Mouse (Mus musculus) heart, postnatal 0 days (tissue): ENCODE results near the gene Pik3ap1. TPM values are rescaled to one million over a fixed set of nuclear protein-coding genes. Genes with fewer than 3 reads are reported as not detected.

ENCODE experiments used
- ATAC-seq: fragments of 200-750 bp; cut with Nextera tagmentation; 2 replicates; pipeline ENCODE4 v1.8.0; 2017; ENCODE audit warnings: low read depth, moderate number of reproducible peaks, moderate library complexity; ENCODE audit not compliant: insufficient read depth
- DNase-seq: peaks from one replicate; pipeline ENCODE4 v3.0.0-alpha.2; 2016; ENCODE audit warnings: low spot score
- H3K27ac ChIP-seq: fragments of 300-500 bp; sonication (generic); 2 replicates; pipeline ENCODE4 v1.5.1; 2014; ENCODE audit warnings: low read depth, mild to moderate bottlenecking
- H3K27me3 ChIP-seq: fragments of 300-500 bp; sonication (generic); 2 replicates; pipeline ENCODE4 v1.6.1; 2014; ENCODE audit warnings: low read length, mixed read lengths; ENCODE audit not compliant: control insufficient read depth, insufficient read depth
- H3K36me3 ChIP-seq: fragments of 300-500 bp; sonication (generic); replicated peaks from 2 replicates; pipeline ENCODE4 v1.6.1; 2014; ENCODE audit warnings: low read length, mixed read lengths; ENCODE audit not compliant: control insufficient read depth, insufficient read depth
- H3K4me1 ChIP-seq: fragments of 300-500 bp; sonication (generic); 2 replicates; pipeline ENCODE4 v1.6.1; 2014; ENCODE audit warnings: antibody characterized with exemption; ENCODE audit not compliant: control insufficient read depth, insufficient read depth
- H3K4me2 ChIP-seq: fragments of 300-500 bp; sonication (generic); 2 replicates; pipeline ENCODE4 v1.6.1; 2014; ENCODE audit warnings: low read depth, mild to moderate bottlenecking, low read length, moderate library complexity
- H3K4me3 ChIP-seq: fragments of 300-500 bp; sonication (generic); 2 replicates; pipeline ENCODE4 v1.5.1; 2014; ENCODE audit warnings: low read depth, low read length
- H3K9ac ChIP-seq: fragments of 300-500 bp; sonication (generic); replicated peaks from 2 replicates; pipeline ENCODE4 v1.6.1; 2014; ENCODE audit warnings: low read depth, low read length, mixed read lengths
- H3K9me3 ChIP-seq: fragments of 300-500 bp; sonication (generic); replicated peaks from 2 replicates; pipeline ENCODE4 v1.6.1; 2016; ENCODE audit warnings: low read length; ENCODE audit not compliant: control insufficient read depth
- CTCF ChIP-seq: IDR thresholded peaks from 2 replicates; pipeline ENCODE4 v1.5.1; 2016; ENCODE audit warnings: antibody characterized with exemption, control low read depth, low read depth
- EP300 ChIP-seq: IDR thresholded peaks from 2 replicates; pipeline ENCODE4 v1.6.1; 2016; ENCODE audit warnings: antibody characterized with exemption, low read depth
- WGBS: fragments of 180-500 bp; shearing (Covaris S2); extraction: QIAGEN DNeasy Blood & Tissue Kit; methylation state at CpG from one replicate; pipeline ENCODE4 v1.1.7; 2014; 5-methylcytosine and 5-hydroxymethylcytosine counted together
- polyA plus RNA-seq: library from polyadenylated mRNA; unstranded; fragments of >200 nt; fragmentation: Nextera tagmentation; extraction: Ambion mirVana; gene quantifications from 2 replicates; pipeline ENCODE4 v1.2.1, GENCODE M21; 2015
- total RNA-seq: library from RNA; depleted of rRNA; stranded (reverse); fragments of >200 nt; gene quantifications from 2 replicates; pipeline ENCODE4 v1.2.3, GENCODE M21; 2014; ENCODE audit warnings: low replicate concordance

The Pik3ap1 gene
- total and polyA plus RNA-seq, 2 experiments from 2014 or later = 0.93 to 1.5 TPM

DNA sequence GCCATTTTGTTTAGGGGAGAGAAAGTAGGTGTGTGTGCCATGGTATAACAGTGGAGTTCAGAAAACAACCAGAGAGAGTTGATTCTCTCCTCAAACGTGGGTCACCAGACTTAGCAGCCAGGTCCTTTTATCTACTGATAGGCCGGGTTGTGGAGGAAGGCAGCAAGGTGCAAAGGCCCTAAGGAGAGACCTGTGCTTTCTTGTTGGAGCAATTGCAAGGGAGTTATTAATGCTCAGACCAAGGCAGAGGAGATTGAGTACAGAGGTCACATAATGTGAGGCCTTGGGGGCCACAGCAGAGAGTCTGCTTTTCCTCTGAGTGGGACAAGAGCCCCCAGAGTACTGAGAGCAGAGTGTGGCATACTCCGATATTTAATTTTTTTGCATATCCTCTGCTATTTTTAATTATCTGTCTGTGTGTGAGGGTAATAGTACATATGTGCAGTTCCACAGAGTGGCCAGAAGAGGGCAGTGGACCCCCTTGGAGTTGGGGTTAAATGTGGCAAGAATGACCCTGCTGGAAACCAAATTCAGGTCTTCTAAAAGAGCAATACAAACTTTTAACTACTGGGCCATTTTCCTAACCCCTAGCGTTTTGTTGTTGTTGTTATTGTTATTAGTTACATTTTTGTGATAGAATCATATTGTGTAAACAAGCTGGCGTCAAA is 93.8 kb downstream of the Pik3ap1 start:
- Histone ChIP-seq H3K36me3 (no peaks in the 10 kb centered on the region), H3K27ac (no peak overlapping the region), H3K27me3 (no peaks in the 10 kb centered on the region), H3K9me3 (no peaks in the 10 kb centered on the region), H3K4me1 (no peaks in the 10 kb centered on the region), H3K4me3 (no peak overlapping the region), H3K4me2 (no peak overlapping the region), H3K9ac (no peak overlapping the region)
- ATAC-seq = no peak
- DNase-seq = no peak
- WGBS = 61% methylated on average over 5 of the region's 5 CpGs
- TF ChIP-seq EP300 (no peak), CTCF (peak; percentile 39)

DNA sequence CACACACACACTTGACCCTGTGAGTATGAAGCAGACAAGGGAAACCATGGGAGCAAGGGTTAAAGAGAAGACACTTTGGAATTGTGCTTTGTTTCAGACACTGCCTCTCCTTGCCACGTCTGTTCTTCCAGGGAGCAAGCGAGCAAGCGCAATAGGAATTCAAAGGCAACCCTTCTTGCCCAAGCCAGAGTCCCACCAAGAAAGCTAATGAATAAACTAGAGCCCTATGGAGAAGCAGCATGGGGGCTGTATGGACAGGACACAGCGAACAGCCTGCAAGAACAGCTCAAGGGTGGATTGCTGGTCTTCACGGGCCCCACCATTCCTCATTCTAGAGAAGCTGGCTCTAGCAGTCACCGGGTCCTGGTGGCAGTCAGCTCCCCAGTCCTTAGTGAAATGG is 96.3 kb downstream of the Pik3ap1 start:
- no peak overlapping the region for H3K4me2 ChIP-seq
- DNase-seq (no peak), ATAC-seq (no peak)
- no peak for TF ChIP-seq EP300
- no peak for TF ChIP-seq CTCF
- no peak overlapping the region for H3K27ac ChIP-seq
- H3K4me3 ChIP-seq = no peak overlapping the region
- no peaks in the 10 kb centered on the region for H3K27me3 ChIP-seq
- WGBS = 76% methylated on average over 6 of the region's 6 CpGs
- no peak overlapping the region for H3K9ac ChIP-seq
- H3K4me1 ChIP-seq = no peaks in the 10 kb centered on the region
- no peaks in the 10 kb centered on the region for H3K36me3 ChIP-seq
- no peaks in the 10 kb centered on the region for H3K9me3 ChIP-seq

GRCm38 (mm10) chr19:41287224-41287623 is 97.7 kb downstream of the Pik3ap1 start:
- no peak overlapping the region for H3K9ac ChIP-seq
- no peaks in the 10 kb centered on the region for H3K9me3 ChIP-seq
- no peak overlapping the region for H3K4me2 ChIP-seq
- no peaks in the 10 kb centered on the region for H3K27me3 ChIP-seq
- H3K4me3 ChIP-seq = no peak overlapping the region
- no peak overlapping the region for H3K27ac ChIP-seq
- H3K36me3 ChIP-seq = no peaks in the 10 kb centered on the region
- no peak for DNase-seq
- TF ChIP-seq CTCF (no peak), EP300 (no peak)
- 88% methylated on average over 7 of the region's 7 CpGs for WGBS
- no peak for ATAC-seq
- H3K4me1 ChIP-seq = peaks cover 2% of the 10 kb centered on the region; the same call in 1 of the 2 replicates

- no peaks in the 10 kb centered on the region for H3K27me3 ChIP-seq
- ATAC-seq (peak; percentile 14; the same call in 1 of the 2 replicates), DNase-seq (no peak)
- no peak overlapping the region for H3K9ac ChIP-seq
- no peaks in the 10 kb centered on the region for H3K36me3 ChIP-seq
- no peaks in the 10 kb centered on the region for H3K9me3 ChIP-seq
- H3K27ac ChIP-seq = no peak overlapping the region
- no peak for TF ChIP-seq EP300
- no peak for TF ChIP-seq CTCF
- H3K4me3 ChIP-seq = no peak overlapping the region
- H3K4me2 ChIP-seq = no peak overlapping the region
- peaks cover 4% of the 10 kb centered on the region; the same call in 1 of the 2 replicates for H3K4me1 ChIP-seq
- WGBS = 28% methylated on average over 6 of the region's 6 CpGs
These were observed 100.4 kb downstream of the Pik3ap1 start for GRCm38 (mm10) chr19:41284515-41284914.

DNA sequence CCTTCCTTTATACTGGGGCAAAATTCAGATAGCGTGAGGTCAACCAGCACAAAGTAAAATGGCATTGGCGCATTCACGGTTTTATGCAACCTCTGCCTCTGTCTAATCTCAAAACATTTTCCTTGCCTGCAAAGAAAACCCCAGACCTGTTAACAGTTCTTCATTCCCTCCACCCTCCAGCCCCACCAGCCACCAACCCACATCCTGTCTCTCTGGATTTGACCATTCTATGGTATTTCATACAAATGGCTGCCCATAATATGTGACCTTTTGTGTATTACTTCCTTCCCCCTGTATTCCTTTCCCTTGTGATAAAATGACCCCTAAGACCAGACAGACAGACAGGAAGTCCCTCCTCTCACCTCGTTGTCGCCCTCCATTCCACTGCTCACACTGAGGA is 102.2 kb downstream of the Pik3ap1 start:
- WGBS = 38% methylated on average over 5 of the region's 5 CpGs
- H3K9ac ChIP-seq = no peak overlapping the region
- no peaks in the 10 kb centered on the region for H3K36me3 ChIP-seq
- TF ChIP-seq EP300 (no peak), CTCF (no peak)
- peaks cover 4% of the 10 kb centered on the region; the same call in 1 of the 2 replicates for H3K4me1 ChIP-seq
- no peak for ATAC-seq
- no peak overlapping the region for H3K4me3 ChIP-seq
- H3K4me2 ChIP-seq = no peak overlapping the region
- no peak overlapping the region for H3K27ac ChIP-seq
- no peaks in the 10 kb centered on the region for H3K27me3 ChIP-seq
- DNase-seq = no peak
- no peaks in the 10 kb centered on the region for H3K9me3 ChIP-seq

GRCm38 (mm10) chr19:41282216-41282615 is 102.7 kb downstream of the Pik3ap1 start:
- ATAC-seq (no peak), DNase-seq (no peak)
- peaks cover 4% of the 10 kb centered on the region; the same call in 1 of the 2 replicates for H3K4me1 ChIP-seq
- WGBS = 53% methylated on average over 4 of the region's 4 CpGs
- H3K4me2 ChIP-seq = no peak overlapping the region
- no peak overlapping the region for H3K9ac ChIP-seq
- no peak overlapping the region for H3K27ac ChIP-seq
- no peaks in the 10 kb centered on the region for H3K9me3 ChIP-seq
- no peak for TF ChIP-seq EP300
- H3K36me3 ChIP-seq = no peaks in the 10 kb centered on the region
- no peak overlapping the region for H3K4me3 ChIP-seq
- no peaks in the 10 kb centered on the region for H3K27me3 ChIP-seq
